Mouse (Mus musculus): Measurements from ENCODE around the gene Cyth1.

Cyth1 gene

DNA sequence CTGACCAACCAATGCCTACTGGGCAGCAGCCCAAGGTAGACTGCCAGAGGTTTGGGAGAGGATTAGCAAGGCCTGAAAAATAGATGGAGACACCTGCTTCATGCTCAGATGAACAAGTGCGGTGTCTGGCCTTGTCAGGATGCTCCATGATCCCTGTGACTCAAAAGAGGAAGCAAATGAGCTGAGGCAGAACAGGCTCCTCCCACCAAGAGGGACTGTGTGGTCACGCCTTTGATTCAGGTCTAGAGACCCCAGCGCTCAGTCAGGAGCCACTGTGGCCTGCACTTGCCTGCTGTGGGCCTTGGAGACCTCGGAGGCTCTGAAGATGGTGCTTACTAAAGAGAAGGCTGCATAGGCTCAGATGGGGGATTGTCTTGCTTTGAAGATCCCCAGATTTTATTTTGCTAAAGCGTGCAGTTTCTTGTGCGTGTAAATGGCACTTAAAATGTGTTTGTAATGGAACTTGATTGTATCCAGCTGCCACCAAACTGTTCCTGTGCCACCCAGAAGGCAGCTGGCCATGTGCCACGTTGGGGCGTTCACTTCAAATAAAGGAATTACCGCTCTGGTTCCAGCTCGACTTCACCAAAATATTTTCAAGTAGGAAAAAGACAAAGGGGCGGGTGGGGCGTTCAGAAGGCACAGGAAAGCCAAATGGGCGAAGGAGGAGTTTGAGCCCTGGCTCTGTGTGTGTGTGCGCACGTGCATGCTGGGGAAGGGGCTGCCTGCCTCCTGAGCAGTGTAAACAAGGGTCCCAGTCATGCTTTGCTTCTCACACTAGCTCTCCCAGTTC lies 6.0 kb upstream of the Cyth1 start:
- DNase-seq (ENCODE audit: low spot score in 2 of 2), result peak; percentile 65 to 71

- DNase-seq (ENCODE audit: low spot score in 2 of 2), result no peak
Measured at GRCm38 (mm10) chr11:118253447-118254158, 5.2 kb upstream of the Cyth1 start.

GRCm38 (mm10) chr11:118249012-118249383 lies 606 bp upstream of the Cyth1 start:
- DNase-seq (ENCODE audit: low spot score in 2 of 2), result no peak

- DNase-seq (ENCODE audit: low spot score in 2 of 2), result peak; percentile 61 to 62
Measured at GRCm38 (mm10) chr11:118247359-118248095, 865 bp downstream of the Cyth1 start.

- no peak for DNase-seq (ENCODE audit: low spot score in 2 of 2)
Measured at GRCm38 (mm10) chr11:118246724-118247123, 1.7 kb downstream of the Cyth1 start.

- DNase-seq (ENCODE audit: low spot score in 2 of 2), result peak; percentile 66 to 72
Measured at GRCm38 (mm10) chr11:118245130-118245529, 3.3 kb downstream of the Cyth1 start.

- peak; percentile 82 to 84 for DNase-seq (ENCODE audit: low spot score in 2 of 2)
Measured at GRCm38 (mm10) chr11:118243627-118244261, 4.6 kb downstream of the Cyth1 start.

DNA sequence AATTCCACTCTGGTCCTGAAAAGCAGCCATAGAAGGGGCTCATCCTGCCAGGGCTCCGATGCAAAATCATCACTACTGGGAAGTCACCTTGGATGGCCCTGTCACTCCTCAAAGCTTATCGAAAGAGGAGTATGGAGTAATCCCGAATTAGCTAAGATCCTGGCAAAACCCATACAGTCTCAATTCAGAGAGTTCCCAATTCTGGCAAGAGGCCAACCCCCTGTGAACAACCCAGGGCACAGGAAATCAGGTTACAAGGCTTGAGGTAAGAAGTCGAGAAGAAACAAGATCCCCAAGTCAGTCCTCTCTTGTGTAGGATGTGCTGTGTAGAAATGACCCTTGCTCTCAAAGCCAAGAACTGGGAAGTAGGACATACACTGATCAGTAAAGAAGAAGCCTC lies 5.9 kb downstream of the Cyth1 start:
- DNase-seq (ENCODE audit: low spot score in 2 of 2), result peak in 1 of 2 experiments; percentile 44

DNA sequence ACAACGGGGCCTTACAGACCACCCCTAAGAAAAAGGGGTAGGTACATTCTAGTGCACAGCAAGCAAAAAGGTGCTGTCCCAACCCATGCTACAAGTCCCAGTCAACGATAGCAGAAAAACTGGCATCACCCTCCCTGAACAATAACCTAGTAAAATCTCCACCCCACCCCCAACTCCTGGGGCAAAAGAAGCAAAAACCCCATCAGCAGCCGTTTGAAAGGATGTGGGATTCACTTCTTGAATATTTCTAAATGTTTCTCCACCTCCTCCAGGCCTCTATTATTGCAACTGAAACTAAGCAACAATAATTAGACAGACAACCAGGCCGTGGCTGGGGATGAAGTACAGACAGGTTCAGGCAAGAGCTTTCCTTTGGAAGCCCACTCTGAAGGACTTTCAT lies 8.0 kb downstream of the Cyth1 start:
- DNase-seq (ENCODE audit: low spot score in 2 of 2), result no peak

- DNase-seq (ENCODE audit: low spot score in 2 of 2), result no peak
Measured at GRCm38 (mm10) chr11:118239281-118240198, 8.9 kb downstream of the Cyth1 start.

GRCm38 (mm10) chr11:118236520-118237190 lies 11.7 kb downstream of the Cyth1 start:
- peak; percentile 49 to 68 for DNase-seq (ENCODE audit: low spot score in 2 of 2)

DNA sequence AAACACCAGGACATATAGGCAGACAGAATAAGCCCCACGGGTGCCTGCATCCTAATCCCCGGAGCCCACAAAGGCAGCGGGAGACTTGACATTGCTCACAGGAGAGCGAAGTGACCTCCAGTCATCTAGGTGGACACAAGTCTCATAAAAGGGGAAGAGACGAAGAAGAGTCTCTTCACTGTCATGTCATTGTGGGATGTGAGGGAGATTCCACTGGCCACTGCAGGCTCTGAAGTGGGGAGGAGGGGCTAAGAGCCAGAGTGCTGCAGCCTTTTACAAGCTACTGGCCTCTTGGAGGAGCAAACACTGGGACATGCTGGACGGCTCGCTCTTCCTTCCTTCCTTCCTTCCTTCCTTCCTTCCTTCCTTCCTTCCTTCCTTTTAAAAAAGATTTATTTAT lies 13.5 kb downstream of the Cyth1 start:
- DNase-seq (ENCODE audit: low spot score in 2 of 2), result no peak

- DNase-seq (ENCODE audit: low spot score in 2 of 2), result no peak
Measured at GRCm38 (mm10) chr11:118234500-118234899, 13.9 kb downstream of the Cyth1 start.

- DNase-seq (ENCODE audit: low spot score in 2 of 2), result no peak
Measured at GRCm38 (mm10) chr11:118233924-118234323, 14.5 kb downstream of the Cyth1 start.

DNA sequence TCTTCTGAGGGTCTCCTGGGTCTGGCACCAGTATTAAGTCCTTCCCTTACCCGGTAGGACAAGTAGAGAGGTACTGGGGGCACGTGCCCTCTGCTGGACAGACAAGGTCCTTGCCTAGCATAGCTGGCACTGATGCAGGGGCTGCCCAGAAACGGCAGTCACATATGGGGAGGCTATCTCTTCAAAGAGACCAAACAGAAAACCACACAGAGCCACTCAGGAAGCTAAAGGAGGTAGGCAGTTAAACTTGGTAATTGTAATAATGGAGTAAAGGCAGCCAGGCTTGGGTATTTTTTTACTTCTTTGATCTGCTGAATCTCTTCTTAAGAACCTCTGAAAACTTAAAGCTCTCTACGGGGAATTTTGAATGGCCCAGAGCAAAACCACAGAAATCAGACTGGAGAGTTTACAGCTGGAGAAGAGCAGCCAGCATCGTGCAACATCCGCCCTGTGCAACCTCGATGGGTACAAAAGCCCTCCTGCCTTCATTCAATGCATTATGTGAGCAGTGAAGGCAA lies 16.0 kb downstream of the Cyth1 start:
- DNase-seq (ENCODE audit: low spot score in 2 of 2), result peak; percentile 77 to 79

DNA sequence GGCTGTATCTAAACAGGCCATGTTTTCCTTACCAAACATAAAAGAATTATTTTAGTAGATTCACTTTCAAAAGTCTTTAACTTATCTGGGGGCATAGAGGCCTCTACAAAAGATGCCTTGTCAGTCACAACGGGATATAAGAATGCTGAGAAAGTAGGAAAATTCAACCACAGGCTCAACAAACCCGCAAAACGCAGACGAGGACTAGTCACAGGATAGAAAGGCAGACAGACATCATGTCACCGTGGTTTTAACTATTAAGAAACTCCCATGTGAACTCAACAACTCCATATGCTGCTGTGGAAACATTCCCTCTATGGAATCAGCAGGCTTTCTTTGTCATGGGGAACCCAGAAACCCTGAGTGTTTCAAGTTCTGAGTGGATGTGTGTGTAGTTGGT lies 18.5 kb downstream of the Cyth1 start:
- no peak for DNase-seq (ENCODE audit: low spot score in 2 of 2)

DNA sequence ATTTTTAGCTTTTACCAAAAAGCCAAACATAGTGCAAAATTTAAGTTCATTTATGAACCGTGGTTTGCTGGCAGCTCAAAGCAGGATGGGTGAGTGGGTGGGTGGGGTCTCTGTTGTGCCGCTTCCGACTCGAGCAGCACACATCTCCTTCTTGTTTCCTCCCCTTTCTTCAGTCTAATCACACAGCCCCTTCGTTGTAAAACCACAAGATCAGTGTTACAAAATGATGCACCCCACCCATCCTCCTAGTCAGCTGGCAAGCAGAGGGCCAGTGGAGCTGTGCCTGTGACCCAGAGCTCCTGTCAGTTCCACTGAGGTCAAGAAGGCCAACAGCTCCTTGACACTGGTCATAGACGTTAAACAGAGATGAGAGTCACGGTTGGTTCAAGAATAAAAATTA lies 20.7 kb downstream of the Cyth1 start:
- peak; percentile 76 to 77 for DNase-seq (ENCODE audit: low spot score in 2 of 2)

- no peak for DNase-seq (ENCODE audit: low spot score in 2 of 2)
Measured at GRCm38 (mm10) chr11:118226850-118227249, 21.5 kb downstream of the Cyth1 start.

GRCm38 (mm10) chr11:118225862-118226261 lies 22.5 kb downstream of the Cyth1 start:
- no peak for DNase-seq (ENCODE audit: low spot score in 2 of 2)

Data from spleen, postnatal 36 days (tissue).